Mouse (Mus musculus) cerebral cortex, adult 2 months (tissue): ENCODE results near the gene Atp5d.

Experiments
- WGBS: fragments of 180-500 bp; shearing (Covaris S2); methylation state at CpG from one replicate; pipeline ENCODE4 v1.1.7; 2018; 5-methylcytosine and 5-hydroxymethylcytosine counted together

Atp5d gene

DNA sequence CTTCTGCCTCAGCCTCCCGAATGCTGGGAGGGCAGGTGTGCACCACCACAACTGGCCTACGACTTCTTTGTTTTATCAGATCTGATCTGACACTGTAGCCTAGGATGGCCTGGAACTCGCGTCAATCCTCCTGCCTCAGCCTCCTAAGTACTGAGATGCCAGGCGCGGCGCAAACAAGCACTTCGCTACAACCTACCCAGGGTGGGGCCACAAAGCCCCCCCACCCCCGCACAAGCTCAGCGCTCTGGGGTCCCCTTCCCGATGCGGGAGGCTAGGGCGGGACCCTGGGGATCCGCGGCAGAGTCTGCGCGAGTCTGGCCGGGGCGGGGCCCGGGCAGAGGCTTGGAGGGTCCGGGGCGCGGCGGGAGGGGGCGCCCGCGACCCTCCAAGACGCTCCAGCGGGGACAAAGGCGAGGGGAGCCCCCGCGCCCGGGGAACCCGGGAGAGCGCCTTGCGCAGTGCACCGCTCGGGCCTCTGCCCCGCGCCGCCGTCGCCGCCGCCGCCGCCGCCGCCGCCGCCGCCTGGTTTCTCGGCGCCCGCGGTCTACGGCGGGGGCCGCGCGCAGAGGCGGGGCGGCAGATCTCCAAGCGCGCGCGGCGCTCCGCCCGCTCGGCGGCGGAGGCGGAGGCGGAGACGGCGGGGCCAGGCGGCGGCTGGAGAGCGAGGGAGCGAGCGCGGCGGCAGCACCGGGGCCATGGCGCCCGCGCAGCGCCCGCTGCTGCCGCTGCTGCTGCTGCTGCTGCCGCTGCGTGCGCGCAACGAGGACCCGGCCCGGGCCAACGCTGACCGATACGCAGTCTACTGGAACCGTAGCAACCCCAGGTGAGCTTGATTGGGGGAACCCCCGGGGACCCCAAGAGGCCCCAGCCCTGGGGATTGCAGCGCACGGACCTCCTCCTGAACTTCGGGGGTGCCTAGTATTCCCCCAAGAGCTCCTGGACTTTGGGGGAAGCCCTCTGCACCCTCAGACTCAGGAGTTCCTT is 40.9 kb downstream of the Atp5d start, which contains the start of gene Efna2:
Efna2 (plus strand) TSS at position 415 of the 984 bp plus-strand sequence.
- WGBS, result 2% methylated on average over 97 of the region's 106 CpGs

DNA sequence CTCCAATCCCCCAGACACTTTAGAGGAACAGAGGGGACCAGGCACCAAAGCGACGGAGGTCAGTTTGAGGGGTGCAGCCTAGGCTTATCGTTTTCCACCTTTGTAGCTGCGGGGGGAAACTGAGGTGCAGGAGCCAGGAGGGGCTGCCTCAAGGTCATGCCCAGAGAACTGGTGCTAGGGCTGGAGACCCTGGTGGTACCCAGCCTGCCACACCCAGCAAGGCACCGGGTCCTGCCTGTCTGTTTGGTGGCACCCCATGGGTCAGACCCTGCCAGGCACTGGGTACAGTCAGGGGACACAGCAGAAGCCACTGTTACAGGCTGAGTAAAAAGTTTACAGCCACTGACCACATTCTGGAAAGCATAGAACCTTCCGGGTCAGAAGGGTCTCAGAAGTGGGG is 41.9 kb downstream of the Atp5d start:
- 48% methylated on average over 6 of the region's 6 CpGs for whole genome bisulfite sequencing

DNA sequence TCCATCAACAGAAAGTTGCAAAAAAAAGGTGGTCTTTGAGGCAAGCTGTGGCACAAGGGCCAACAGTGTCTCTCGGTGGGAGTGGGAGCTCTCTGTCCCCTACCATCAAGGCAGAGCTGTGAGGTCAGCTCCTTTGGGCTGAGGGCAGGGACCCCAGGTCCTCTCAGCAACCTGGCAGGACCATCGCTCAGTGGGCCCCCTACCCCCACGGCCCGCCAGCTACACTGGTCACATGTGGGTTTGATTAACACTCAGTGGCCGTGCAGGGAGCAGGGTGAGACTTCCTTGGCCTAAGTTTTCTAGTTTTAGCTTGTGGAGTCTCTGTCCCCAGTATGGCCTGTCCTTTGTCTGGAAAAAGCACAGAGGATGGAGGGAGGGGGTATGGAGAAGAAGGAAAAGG is 42.4 kb downstream of the Atp5d start:
- 55% methylated on average over 5 of the region's 5 CpGs for WGBS

DNA sequence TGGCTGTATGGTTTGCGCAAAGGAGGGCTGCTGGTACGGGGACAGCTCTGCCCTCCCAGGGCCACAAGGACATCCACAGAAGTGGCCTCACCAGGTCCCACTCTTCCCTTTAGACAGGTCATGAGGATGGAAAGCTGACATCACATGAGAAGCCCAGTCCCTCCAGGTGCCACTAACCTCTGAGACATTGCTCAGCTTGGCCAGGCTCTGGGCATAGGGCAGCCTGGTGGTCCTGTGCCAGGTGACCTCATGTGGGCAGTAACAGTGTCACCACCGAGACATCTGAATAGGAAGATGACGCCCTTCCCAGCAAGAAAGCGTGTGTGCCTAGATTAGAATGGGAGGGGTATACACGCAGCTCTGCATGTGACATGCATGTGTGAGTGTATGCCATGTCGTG is 44.1 kb downstream of the Atp5d start:
- 93% methylated on average over 7 of the region's 7 CpGs for WGBS

DNA sequence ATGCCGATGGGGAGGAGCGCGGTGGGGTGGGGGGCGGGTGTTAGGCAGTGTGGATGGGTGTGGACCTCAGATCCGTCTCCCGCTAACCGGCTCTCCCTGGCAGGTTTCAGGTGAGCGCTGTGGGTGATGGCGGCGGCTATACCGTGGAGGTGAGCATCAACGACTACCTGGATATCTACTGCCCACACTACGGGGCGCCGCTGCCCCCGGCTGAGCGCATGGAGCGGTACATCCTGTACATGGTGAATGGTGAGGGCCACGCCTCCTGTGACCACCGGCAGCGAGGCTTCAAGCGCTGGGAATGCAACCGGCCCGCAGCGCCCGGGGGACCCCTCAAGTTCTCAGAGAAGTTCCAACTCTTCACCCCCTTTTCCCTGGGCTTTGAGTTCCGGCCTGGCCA is 48.2 kb downstream of the Atp5d start:
- 68% methylated on average over 27 of the region's 27 CpGs for WGBS

DNA sequence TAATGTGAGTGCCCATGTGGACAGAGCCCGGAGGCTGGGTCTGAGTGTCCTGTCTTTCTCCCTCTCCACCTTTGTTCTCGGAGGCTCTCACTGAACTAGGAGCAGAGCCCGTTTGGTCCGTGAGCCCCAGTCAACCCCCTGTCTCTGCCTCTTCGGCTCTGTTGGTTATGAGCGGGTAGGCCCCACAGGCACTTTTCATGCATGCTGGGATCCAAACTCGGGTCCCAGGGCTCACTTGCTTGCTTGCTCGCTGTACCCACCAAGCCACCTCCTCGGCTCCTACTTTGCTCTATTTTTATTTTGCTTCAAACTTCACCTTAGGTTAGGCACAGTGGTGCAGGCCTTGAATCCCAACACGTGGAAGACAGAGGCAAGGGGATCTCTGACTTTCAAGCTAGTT is 49.3 kb downstream of the Atp5d start:
- 90% methylated on average over 10 of the region's 10 CpGs for WGBS

DNA sequence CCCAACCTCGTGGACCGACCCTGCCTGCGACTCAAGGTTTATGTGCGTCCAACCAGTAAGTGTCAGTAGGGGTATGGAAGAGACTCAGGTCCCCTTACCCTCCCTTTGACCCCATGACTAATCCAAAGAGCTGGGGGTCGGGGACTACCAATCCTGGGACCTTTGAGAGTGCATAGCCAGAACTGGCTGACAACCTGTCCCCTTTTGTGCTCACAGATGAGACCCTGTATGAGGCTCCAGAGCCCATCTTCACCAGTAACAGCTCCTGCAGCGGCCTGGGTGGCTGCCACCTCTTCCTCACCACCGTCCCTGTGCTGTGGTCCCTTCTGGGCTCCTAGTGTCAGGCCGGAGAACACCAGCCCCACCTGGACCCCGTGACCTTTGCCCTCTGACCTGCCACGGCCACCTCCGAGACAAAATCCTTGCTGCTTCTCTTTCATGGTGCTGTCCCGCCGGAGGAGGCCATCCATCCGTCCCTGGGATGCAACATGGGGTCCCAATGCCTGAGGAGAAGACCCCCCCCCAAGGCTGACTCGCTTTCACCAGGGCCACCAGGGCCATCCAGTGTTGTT is 50.1 kb downstream of the Atp5d start:
- WGBS, result 83% methylated on average over 15 of the region's 15 CpGs

DNA sequence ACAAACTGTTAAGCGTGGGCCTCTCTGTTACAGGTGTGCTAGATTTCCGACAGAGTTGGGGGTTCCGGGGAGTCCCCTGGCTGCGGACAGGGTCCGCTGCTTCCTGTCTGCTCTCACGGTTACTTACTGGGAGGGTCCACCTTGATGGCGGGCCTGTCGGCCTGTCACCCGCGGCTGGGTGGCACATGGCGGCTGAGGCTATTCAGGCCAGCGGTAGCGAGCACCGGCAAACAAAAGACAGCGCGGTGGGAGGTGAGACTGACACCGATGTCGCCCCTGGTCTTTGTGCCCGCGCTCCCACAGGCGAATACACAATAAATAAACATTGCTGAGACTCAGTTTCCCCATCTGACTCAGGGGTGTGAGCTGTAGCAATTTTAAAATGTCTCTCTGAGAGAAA is 51.6 kb downstream of the Atp5d start:
- 26% methylated on average over 21 of the region's 21 CpGs for WGBS

DNA sequence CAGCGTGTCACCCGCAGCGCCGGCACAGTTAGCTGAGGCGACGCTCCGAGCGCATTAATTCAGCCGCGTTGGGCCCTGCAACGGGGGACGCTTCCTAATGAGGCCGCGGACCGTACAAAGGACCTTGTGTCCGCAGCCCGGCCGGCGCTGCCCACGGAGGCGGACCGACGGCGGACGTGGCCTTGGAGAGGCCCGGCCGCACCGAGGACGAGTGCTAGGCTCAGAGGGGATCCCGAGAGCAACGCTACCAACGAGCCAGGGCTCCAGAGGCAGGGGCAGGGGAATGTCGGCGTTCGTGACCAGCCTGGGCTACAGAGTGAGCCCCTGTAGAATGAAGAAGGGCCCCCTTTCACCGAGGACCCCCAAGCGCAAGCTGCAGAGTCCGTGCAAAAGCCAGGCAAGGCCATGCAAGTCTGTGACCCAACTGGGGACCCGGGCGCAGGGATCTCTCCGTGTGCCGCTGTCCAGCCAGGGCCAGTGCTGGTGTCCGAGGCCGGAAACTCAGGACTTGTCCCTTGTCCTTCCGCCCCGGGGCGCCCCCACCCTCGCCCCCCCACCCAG is 52.1 kb downstream of the Atp5d start:
- 4% methylated on average over 48 of the region's 48 CpGs for WGBS

DNA sequence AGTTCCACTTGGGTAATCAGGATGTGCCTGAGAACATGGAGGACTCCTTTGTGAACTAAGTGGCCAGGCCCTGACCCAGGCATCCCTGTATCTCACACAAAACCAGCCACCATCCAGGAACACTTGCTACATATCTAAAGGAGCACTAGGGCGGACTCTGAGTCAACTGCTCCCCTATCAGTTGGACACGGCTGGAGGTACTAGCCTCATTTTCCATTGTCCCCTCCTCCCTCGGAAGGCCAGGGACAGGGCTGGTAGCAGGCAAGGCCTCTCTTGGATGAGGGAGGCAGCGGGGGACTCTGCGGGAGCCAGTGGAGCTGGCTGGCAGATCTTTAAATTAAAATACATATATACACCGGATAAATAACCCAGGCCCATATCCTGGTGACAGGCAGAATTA is 55.5 kb downstream of the Atp5d start:
- WGBS, result 95% methylated on average over 6 of the region's 6 CpGs

DNA sequence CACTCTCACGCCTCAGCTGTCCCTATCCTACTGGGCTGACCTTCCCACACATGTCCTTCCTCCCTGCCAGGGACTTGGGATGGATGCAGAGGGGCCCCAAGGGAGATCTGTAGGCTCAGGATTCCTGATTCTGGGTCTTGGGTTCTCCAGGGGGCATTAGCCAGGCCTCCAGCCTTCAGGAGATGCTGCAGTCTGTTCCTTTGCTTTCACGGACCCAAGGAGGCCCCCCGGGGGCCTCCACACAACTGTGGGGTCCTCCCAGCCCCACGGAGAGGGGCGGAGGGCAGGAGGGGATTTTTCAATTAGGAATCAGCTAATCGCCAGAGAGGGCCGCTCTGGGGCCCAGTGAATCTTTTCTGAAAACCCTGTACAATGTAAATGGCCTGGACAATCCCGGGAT is 56.0 kb downstream of the Atp5d start:
- 67% methylated on average over 8 of the region's 8 CpGs for WGBS
